ENCODE assay signal across 13 mouse cellular contexts in the genomic region with DNA sequence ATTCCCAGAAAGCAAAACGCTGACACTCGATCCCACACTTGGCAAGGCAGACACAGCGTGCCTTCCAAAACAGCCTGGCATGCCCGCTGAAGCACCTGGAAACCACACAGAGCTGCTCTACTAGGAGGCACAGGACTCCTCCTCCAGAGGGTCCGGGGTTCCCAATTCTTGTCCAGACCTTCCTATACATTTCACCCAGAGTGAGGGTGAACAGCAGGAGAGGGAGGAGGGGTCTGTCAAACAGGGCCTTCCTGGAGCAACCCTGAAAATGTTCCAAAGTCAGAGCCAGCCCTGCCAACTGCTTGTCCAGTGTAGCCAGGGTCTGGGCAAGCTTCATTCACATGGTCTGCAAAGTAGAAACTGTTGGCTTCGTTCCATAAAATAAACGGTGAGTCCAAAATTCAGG.
DNase-seq lines count a peak whose midpoint lies in the region; ATAC-seq and TF ChIP-seq lines count a peak whose summit lies in the region.
"Had no signal": no experiment of that assay in that cellular context is flagged by ENCODE, and none has a peak within 500 bp of the region (broad histone marks: within the 10 kb centered on the region; RNA-seq: fewer than 3 reads in every experiment).

No protein-coding gene starts in this region.

- no peak overlapping the region for H3K4me2 ChIP-seq in forebrain, embryonic 14.5 days (ENCODE audit: low read length)
- H3K4me2 ChIP-seq in forebrain, embryonic 12.5 days, result no peak overlapping the region
- H3K4me2 ChIP-seq in hindbrain, postnatal 0 days (ENCODE audit: low read depth, low read length), result 0 out of 2 replicates have a peak overlapping the region, but pooled peaks have one; percentile 6
- H3K4me2 ChIP-seq in hindbrain, embryonic 11.5 days (replicated peaks; ENCODE audit: low read depth, low read length), result no peak overlapping the region
- H3K4me2 ChIP-seq: embryonic facial prominence, embryonic 15.5 days; kidney, embryonic 15.5 days had no signal

- TF ChIP-seq CTCF in hindbrain, postnatal 0 days (IDR thresholded peaks at IDR 0.05; ENCODE audit: low read depth), result no peak

- peak; percentile 18; the same call in 1 of the 2 replicates for ATAC-seq in forebrain, embryonic 14.5 days
- ATAC-seq in forebrain, embryonic 12.5 days (ENCODE audit: low FRiP score), result no peak
- ATAC-seq in hindbrain, postnatal 0 days, result peak; percentile 41; the same call in 1 of the 2 replicates
- ATAC-seq in hindbrain, embryonic 11.5 days (ENCODE audit: low FRiP score), result no peak
- no peak for ATAC-seq in megakaryocyte progenitor cell, adult 5-6 weeks (replicated peaks; ENCODE audit: poor library complexity)
- ATAC-seq: forebrain, embryonic 16.5 days had no signal

- H3K27ac ChIP-seq in forebrain, embryonic 14.5 days (ENCODE audit: low read depth, low read length), result no peak overlapping the region
- H3K27ac ChIP-seq in forebrain, embryonic 12.5 days, result no peak overlapping the region
- H3K27ac ChIP-seq in hindbrain, postnatal 0 days, result peak overlapping the region; percentile 34; the same call in 1 of the 2 replicates
- H3K27ac ChIP-seq in hindbrain, embryonic 11.5 days (ENCODE audit: low read depth, low read length), result no peak overlapping the region
- H3K27ac ChIP-seq: embryonic facial prominence, embryonic 15.5 days; kidney, embryonic 15.5 days; limb, embryonic 10.5 days had no signal

- no peaks in the 10 kb centered on the region for H3K36me3 ChIP-seq in forebrain, embryonic 14.5 days (ENCODE audit: control insufficient read depth, insufficient read depth, low read length)
- no peaks in the 10 kb centered on the region for H3K36me3 ChIP-seq in forebrain, embryonic 12.5 days (replicated peaks)
- no peaks in the 10 kb centered on the region for H3K36me3 ChIP-seq in hindbrain, postnatal 0 days (ENCODE audit: insufficient read depth, low read length)
- no peaks in the 10 kb centered on the region for H3K36me3 ChIP-seq in hindbrain, embryonic 11.5 days (ENCODE audit: control insufficient read depth, insufficient read depth, low read length)
- H3K36me3 ChIP-seq: embryonic facial prominence, embryonic 15.5 days; kidney, embryonic 15.5 days; limb, embryonic 10.5 days had no signal

- no peaks in the 10 kb centered on the region for H3K9me3 ChIP-seq in forebrain, embryonic 14.5 days (replicated peaks; ENCODE audit: control insufficient read depth, low read length)
- no peaks in the 10 kb centered on the region for H3K9me3 ChIP-seq in forebrain, embryonic 12.5 days
- no peaks in the 10 kb centered on the region for H3K9me3 ChIP-seq in hindbrain, postnatal 0 days (ENCODE audit: low read length)
- no peaks in the 10 kb centered on the region for H3K9me3 ChIP-seq in hindbrain, embryonic 11.5 days (ENCODE audit: control insufficient read depth, low read length)
- H3K9me3 ChIP-seq: embryonic facial prominence, embryonic 15.5 days; kidney, embryonic 15.5 days; limb, embryonic 10.5 days had no signal

- 70% methylated on average over 7 of the region's 7 CpGs for WGBS in forebrain, embryonic 14.5 days
- WGBS in forebrain, embryonic 12.5 days, result 93% methylated on average over 7 of the region's 7 CpGs
- 46% methylated on average over 7 of the region's 7 CpGs for WGBS in hindbrain, postnatal 0 days
- 90% methylated on average over 7 of the region's 7 CpGs for WGBS in hindbrain, embryonic 11.5 days

- no peak overlapping the region for H3K4me3 ChIP-seq in forebrain, embryonic 14.5 days (ENCODE audit: low read depth, low read length)
- H3K4me3 ChIP-seq in forebrain, embryonic 12.5 days (replicated peaks), result no peak overlapping the region
- H3K4me3 ChIP-seq in hindbrain, postnatal 0 days (ENCODE audit: low read length), result no peak overlapping the region
- H3K4me3 ChIP-seq in hindbrain, embryonic 11.5 days (ENCODE audit: low read depth, low read length), result no peak overlapping the region
- H3K4me3 ChIP-seq: embryonic facial prominence, embryonic 15.5 days; kidney, embryonic 15.5 days; limb, embryonic 10.5 days had no signal

- no peaks in the 10 kb centered on the region for H3K27me3 ChIP-seq in forebrain, embryonic 14.5 days (replicated peaks; ENCODE audit: control insufficient read depth, insufficient read depth, low read length)
- H3K27me3 ChIP-seq in forebrain, embryonic 12.5 days, result no peaks in the 10 kb centered on the region
- no peaks in the 10 kb centered on the region for H3K27me3 ChIP-seq in hindbrain, postnatal 0 days (ENCODE audit: insufficient read depth, low read length)
- H3K27me3 ChIP-seq in hindbrain, embryonic 11.5 days (ENCODE audit: control insufficient read depth, insufficient read depth, low read length), result no peaks in the 10 kb centered on the region
- H3K27me3 ChIP-seq: embryonic facial prominence, embryonic 15.5 days; kidney, embryonic 15.5 days had no signal

- DNase-seq in forebrain, embryonic 14.5 days (ENCODE audit: low spot score), result peak; percentile 40
- peak; percentile 74 for DNase-seq in hindbrain, postnatal 0 days (ENCODE audit: low spot score)
- no peak for DNase-seq in hindbrain, embryonic 11.5 days (ENCODE audit: low spot score)
- DNase-seq in brain, adult 2 months (ENCODE audit: low read depth, low spot score), result peak; percentile 64
- peak; percentile 55 for DNase-seq in cerebellum, postnatal 36 days
- no peak for DNase-seq in thymus, postnatal 4 days
- DNase-seq: thymus, adult 2 months had no signal

- no peak overlapping the region for H3K9ac ChIP-seq in forebrain, embryonic 14.5 days (ENCODE audit: low read length)
- no peak overlapping the region for H3K9ac ChIP-seq in forebrain, embryonic 12.5 days
- H3K9ac ChIP-seq in hindbrain, postnatal 0 days (replicated peaks; ENCODE audit: low read length), result no peak overlapping the region
- H3K9ac ChIP-seq in hindbrain, embryonic 11.5 days (ENCODE audit: low read depth, low read length), result no peak overlapping the region
- H3K9ac ChIP-seq: embryonic facial prominence, embryonic 15.5 days; kidney, embryonic 15.5 days had no signal

- H3K4me1 ChIP-seq in forebrain, embryonic 14.5 days (ENCODE audit: control insufficient read depth, insufficient read depth, low read length), result peaks cover 9% of the 10 kb centered on the region
- peaks cover 29% of the 10 kb centered on the region for H3K4me1 ChIP-seq in forebrain, embryonic 12.5 days
- H3K4me1 ChIP-seq in hindbrain, postnatal 0 days (ENCODE audit: insufficient read depth, low read length), result peaks cover 23% of the 10 kb centered on the region
- peaks cover 3% of the 10 kb centered on the region; the same call in 1 of the 2 replicates for H3K4me1 ChIP-seq in hindbrain, embryonic 11.5 days (replicated peaks; ENCODE audit: control insufficient read depth, insufficient read depth, low read length)

Comparison
In these comparisons a context has a peak if more than half of its experiments do, and no peak if none do; other contexts are left out.
1. ATAC-seq: peak in forebrain, embryonic 14.5 days (single experiment) and hindbrain, postnatal 0 days (single experiment); none in forebrain, embryonic 12.5 days (single experiment), hindbrain, embryonic 11.5 days (single experiment) and megakaryocyte progenitor cell, adult 5-6 weeks (single experiment).
2. DNase-seq: peak in forebrain, embryonic 14.5 days (single experiment), hindbrain, postnatal 0 days (single experiment), brain, adult 2 months (single experiment) and cerebellum, postnatal 36 days (2 of 2); none in hindbrain, embryonic 11.5 days (single experiment) and thymus, postnatal 4 days (single experiment).